Mouse (Mus musculus): ENCODE measurements around the gene Gm49394. TPM values are rescaled to one million over a fixed set of nuclear protein-coding genes. Genes with fewer than 3 reads are reported as not detected.

Gene Gm49394
- not detected for polyA plus RNA-seq (2017; shearing (Covaris generic))

DNA sequence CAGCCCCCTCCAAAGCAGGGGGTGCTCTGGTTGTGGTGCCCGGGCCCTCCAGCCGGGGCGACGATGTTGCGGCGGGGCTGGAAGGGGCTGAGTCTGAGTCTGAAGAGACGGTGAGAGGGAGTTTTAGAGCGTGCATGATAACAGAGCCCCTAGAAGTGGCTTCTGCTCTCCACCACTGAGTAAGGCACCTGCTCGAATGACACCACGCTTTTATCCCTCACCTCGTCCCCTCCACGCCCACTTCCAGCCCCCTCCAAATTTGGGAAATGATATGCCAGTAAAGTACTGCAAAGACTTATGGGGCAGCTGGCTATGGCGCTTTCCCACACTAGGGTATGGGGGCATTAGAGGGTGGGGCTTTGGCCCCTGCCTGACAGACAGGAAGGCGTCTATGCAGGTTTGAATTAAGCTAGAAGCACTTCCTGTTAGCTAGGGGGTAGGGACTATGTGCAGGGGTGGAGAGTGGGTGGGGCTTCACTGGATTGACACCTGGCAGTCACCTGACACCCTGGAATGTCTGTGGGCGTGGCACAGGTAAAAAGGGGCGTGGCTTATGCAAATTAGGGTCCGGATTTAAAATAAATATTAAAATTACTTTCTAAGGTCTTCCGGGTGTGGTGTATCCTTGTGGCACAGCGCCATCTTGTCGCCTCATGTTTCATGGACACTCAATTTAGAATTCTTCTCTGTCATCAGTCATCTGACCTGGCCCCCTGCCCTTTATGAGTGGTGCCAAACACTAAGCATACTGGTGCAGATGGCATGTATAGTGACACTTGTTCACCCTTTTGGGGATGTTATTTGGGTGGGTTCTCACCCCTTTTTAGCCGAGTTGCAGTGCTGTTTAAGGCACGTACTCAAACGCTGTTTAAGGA lies at the start of gene Gm49394:
TSS of gene Gm49394 (minus strand) at position 192 of the 875 bp plus-strand sequence.

DNA sequence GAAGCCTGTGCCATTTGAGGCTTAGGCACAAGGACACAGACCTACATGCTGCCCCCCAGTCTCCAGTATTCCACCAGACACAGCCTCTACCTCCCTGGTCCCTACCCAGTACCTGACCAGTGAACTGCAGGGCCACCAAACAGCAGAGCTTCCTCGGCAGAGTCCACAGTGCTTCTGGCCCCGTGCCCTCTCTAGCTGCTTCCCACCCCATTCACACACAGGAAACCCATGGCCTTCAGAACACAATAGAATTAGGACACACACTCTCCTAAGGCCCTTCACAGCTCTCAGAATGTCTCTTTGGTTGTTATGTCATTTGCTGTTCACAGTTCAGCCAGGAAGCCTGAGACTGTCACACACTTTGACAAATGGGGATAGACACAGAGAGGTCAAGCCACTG lies 3.1 kb downstream of the Gm49394 start, which contains the start of gene Igf2:
TSS of gene Igf2 (minus strand) at position 158 of the 400 bp plus-strand sequence.

Other genes with a start within 250 kb of the Gm49394 start
- not detected for gene Syt8, start 235.1 kb downstream of the Gm49394 start, polyA plus RNA-seq (2017; shearing (Covaris generic))
- not detected for gene Tnni2, start 228.1 kb downstream of the Gm49394 start, polyA plus RNA-seq (2017; shearing (Covaris generic))
- gene Lsp1, start 209.1 kb downstream of the Gm49394 start, polyA plus RNA-seq (2017; shearing (Covaris generic)): 942 TPM
- gene Tnnt3, start 171.1 kb downstream of the Gm49394 start, polyA plus RNA-seq (2017; shearing (Covaris generic)): 1.2 TPM
- 9.9 TPM for gene Mrpl23, start 137.3 kb downstream of the Gm49394 start, polyA plus RNA-seq (2017; shearing (Covaris generic))
- not detected for gene Igf2, start 3.1 kb downstream of the Gm49394 start, polyA plus RNA-seq (2017; shearing (Covaris generic))
- gene Ins2, start 73.4 kb upstream of the Gm49394 start, polyA plus RNA-seq (2017; shearing (Covaris generic)): not detected